Mouse (Mus musculus) liver, embryonic 13.5 days (tissue): ENCODE data around the gene Casp3. TPM values are rescaled to one million over a fixed set of nuclear protein-coding genes. Genes with fewer than 3 reads are reported as not detected.
"Not testable (repeated sequence)": the region's sequence is repeated elsewhere in the genome, so short reads cannot be mapped to it uniquely, and the experiment has no call there.

ENCODE experiments used
- ATAC-seq: fragments of 200-750 bp; cut with Nextera tagmentation; 2 replicates; pipeline ENCODE4 v1.8.0; 2017; ENCODE audit warnings: low read depth, mild to moderate bottlenecking, moderate number of reproducible peaks, moderate library complexity
- DNase-seq: peaks from one replicate; pipeline ENCODE4 v3.0.0; 2022
- H3K27ac ChIP-seq: fragments of 300-500 bp; sonication (generic); 2 replicates; pipeline ENCODE4 v1.5.1; 2015; ENCODE audit warnings: moderate library complexity, mild to moderate bottlenecking, inconsistent platforms
- H3K27me3 ChIP-seq: fragments of 300-500 bp; sonication (generic); 2 replicates; pipeline ENCODE4 v1.6.1; 2015; ENCODE audit warnings: mild to moderate bottlenecking, inconsistent platforms
- H3K36me3 ChIP-seq: fragments of 300-500 bp; sonication (generic); 2 replicates; pipeline ENCODE4 v1.6.1; 2015; ENCODE audit warnings: mild to moderate bottlenecking, inconsistent platforms
- H3K4me1 ChIP-seq: fragments of 300-500 bp; sonication (generic); replicated peaks from 2 replicates; pipeline ENCODE4 v1.6.1; 2015; ENCODE audit warnings: inconsistent platforms
- H3K4me2 ChIP-seq: fragments of 300-500 bp; sonication (generic); 2 replicates; pipeline ENCODE4 v1.6.1; 2015; ENCODE audit warnings: inconsistent platforms, mild to moderate bottlenecking, moderate library complexity
- H3K4me3 ChIP-seq: fragments of 300-500 bp; sonication (generic); replicated peaks from 2 replicates; pipeline ENCODE4 v1.5.1; 2015; ENCODE audit warnings: mild to moderate bottlenecking, inconsistent platforms
- H3K9ac ChIP-seq: fragments of 300-500 bp; sonication (generic); 2 replicates; pipeline ENCODE4 v1.6.1; 2015; ENCODE audit warnings: mild to moderate bottlenecking, inconsistent platforms
- H3K9me3 ChIP-seq: fragments of 300-500 bp; sonication (generic); replicated peaks from 2 replicates; pipeline ENCODE4 v1.6.1; 2016; ENCODE audit warnings: inconsistent platforms
- WGBS: fragments of 180-500 bp; shearing (Covaris S2); methylation state at CpG from one replicate; pipeline ENCODE4 v1.1.7; 2015; ENCODE audit not compliant: insufficient replicate concordance; 5-methylcytosine and 5-hydroxymethylcytosine counted together
- polyA plus RNA-seq: library from polyadenylated mRNA; unstranded; fragments of >200 nt; fragmentation: Nextera tagmentation; extraction: Ambion mirVana; gene quantifications from 2 replicates; pipeline ENCODE4 v1.2.1, GENCODE M21; 2015

Gene Casp3
- 78.4 and 101 TPM in 2 replicates for polyA plus RNA-seq

DNA sequence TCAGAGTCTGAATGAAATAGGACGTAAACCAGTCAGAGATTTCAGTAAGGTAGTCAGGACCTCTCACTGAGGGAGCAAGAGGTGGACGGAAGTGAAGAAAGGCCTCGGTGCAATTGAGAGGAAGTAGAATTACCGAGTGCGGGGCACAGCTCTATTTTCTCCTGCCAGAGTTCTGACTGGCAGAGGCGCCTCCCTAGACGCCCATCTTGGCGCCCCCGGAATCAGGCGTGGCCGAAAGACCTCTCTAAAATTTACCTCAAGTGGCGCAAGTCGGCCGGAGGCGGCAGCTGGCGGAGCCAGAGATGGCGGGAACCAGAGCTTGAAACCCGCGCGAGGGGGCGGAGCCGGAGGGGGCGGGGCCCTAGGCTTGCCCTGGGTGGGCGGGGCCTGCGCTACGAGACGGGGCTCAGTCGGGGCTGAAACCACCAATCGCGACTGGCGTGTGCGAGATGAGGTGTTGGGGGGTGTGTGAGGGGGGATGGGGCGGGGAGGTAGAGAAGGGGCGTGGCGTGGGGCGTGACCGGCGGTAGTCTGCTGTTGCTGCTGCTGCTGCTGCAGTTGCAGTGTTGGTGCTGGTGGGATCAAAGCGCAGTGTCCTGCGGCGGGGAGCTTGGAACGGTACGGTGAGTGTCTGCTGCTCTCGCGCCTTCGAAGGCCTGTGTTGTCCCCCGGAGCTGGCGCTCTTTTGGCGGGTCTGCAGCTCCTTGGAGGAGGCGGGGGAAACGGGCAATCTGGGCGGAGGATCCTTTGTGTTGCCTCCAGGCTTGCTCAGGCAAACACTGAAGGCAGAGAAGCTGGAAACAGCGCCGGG lies at the start of gene Casp3, which contains the start of gene Primpol:
Casp3 (plus strand) TSS at position 413 of the 811 bp plus-strand sequence.
Primpol (minus strand) TSS at position 334 of the 811 bp plus-strand sequence.
- peaks cover 56% of the 10 kb centered on the region for H3K4me1 ChIP-seq
- peak within 1 kb of the TSS; percentile 88 for H3K9ac ChIP-seq
- ATAC-seq = peak; percentile 92

DNA sequence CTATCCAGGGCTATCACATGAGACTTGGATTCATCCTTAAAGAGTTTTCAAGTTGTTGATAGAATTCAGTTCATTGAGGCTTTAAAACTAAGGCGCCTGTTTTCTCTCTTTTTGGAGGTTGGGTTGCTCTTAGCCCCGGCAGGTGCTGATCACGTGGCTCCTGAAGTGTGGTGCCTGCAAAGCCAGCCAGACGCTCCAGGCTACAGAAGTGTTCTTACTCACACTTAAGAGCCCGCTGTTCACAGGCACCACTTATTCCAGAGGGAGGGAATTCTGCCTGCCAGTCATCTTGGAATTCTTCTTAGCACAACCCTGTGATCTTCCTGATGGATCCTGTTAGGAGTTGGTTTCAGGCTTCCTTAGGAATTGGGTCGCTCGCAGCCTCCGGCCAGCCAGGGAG lies 49.1 kb upstream of the Casp3 start:
- no peaks in the 10 kb centered on the region for H3K4me1 ChIP-seq
- H3K9me3 ChIP-seq = no peaks in the 10 kb centered on the region
- H3K9ac ChIP-seq = no peak overlapping the region
- H3K27me3 ChIP-seq = no peaks in the 10 kb centered on the region
- ATAC-seq (no peak), DNase-seq (no peak)
- no peak overlapping the region for H3K4me3 ChIP-seq
- 86% methylated on average over 8 of the region's 8 CpGs for WGBS
- H3K27ac ChIP-seq = no peak overlapping the region
- H3K36me3 ChIP-seq = peaks cover 60% of the 10 kb centered on the region
- H3K4me2 ChIP-seq = no peak overlapping the region

More for the DNA sequence above, at the start of gene Casp3, which contains the start of gene Primpol:
- no peaks in the 10 kb centered on the region for H3K9me3 ChIP-seq
- peak within 1 kb of the TSS; percentile 96 for H3K4me2 ChIP-seq
- DNase-seq = peak; percentile 96
- no peaks in the 10 kb centered on the region for H3K36me3 ChIP-seq
- WGBS = under 1% methylated on average over 53 of the region's 54 CpGs
- H3K4me3 ChIP-seq = peak within 1 kb of the TSS; percentile 83
- H3K27me3 ChIP-seq = no peaks in the 10 kb centered on the region
- H3K27ac ChIP-seq = peak within 1 kb of the TSS; percentile 90

DNA sequence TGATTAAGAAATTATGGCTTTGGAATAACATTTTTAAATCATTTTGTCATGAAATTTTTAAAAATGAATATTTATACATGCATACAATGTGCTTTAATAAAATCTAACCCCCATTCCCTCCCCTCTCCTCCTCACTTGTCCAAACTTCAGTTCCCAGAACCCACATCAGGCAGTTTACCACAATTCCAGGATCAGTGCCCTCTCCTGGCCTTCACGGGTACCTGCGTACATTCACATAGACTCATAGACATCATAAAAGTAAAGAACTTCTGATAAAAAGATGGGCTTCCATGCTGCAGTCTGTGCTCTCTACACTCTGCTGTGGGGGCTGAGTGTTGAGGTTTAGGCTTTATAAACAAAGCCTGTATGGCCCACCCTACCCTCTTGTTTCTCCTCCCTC lies 48.1 kb upstream of the Casp3 start:
- no peak for DNase-seq
- H3K27me3 ChIP-seq = no peaks in the 10 kb centered on the region
- ATAC-seq = no peak
- H3K36me3 ChIP-seq = peaks cover 60% of the 10 kb centered on the region
- no peaks in the 10 kb centered on the region for H3K9me3 ChIP-seq
- H3K4me2 ChIP-seq = no peak overlapping the region
- no peak overlapping the region for H3K9ac ChIP-seq
- WGBS = 82% methylated on average over 2 of the region's 2 CpGs
- H3K27ac ChIP-seq = no peak overlapping the region
- H3K4me1 ChIP-seq = no peaks in the 10 kb centered on the region
- H3K4me3 ChIP-seq = no peak overlapping the region

DNA sequence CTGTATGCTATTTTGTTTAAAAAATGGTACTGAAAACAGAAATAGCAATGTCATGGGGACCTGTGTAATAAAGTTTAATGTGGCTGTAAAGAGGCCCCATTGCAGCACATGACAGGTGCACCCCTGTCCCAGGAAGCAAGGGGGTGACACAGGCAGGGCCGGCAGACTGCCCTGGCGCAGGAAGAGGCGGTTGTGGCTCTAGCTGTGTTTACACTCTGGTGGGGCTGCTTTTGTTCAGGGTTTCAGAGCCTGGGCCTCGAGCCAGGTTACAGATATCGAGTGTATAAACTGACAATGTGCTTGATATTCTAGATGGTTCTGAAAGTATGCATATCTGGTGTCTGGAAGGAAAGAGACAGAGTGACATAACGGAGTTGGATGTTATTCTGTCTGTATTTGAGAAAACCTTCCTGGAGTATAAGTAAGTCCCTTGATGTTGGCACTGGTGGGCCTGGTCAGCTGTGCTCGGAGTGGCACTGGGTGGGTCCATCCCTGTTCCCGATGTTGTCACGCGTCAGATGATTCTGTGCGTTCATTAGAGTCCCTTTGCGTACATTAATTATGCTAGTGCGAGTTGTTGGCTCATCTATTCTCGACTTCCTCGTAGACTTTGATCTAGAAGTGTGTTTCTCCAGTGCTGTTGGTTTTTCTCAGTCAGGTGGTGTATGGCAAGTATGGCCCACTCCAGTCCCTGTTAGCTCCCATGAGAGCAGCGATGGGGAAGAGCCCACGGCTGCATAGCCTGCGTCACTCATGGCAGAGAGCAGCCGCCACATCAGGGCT lies 47.2 kb upstream of the Casp3 start:
- WGBS = 87% methylated on average over 19 of the region's 19 CpGs
- DNase-seq = no peak
- H3K36me3 ChIP-seq = peaks cover 65% of the 10 kb centered on the region
- H3K27ac ChIP-seq = no peak overlapping the region
- H3K27me3 ChIP-seq = no peaks in the 10 kb centered on the region
- ATAC-seq = no peak
- H3K4me3 ChIP-seq = no peak overlapping the region
- peaks cover 5% of the 10 kb centered on the region; the same call in 1 of the 2 replicates for H3K4me1 ChIP-seq
- H3K9ac ChIP-seq = no peak overlapping the region
- H3K4me2 ChIP-seq = no peak overlapping the region
- H3K9me3 ChIP-seq = no peaks in the 10 kb centered on the region

DNA sequence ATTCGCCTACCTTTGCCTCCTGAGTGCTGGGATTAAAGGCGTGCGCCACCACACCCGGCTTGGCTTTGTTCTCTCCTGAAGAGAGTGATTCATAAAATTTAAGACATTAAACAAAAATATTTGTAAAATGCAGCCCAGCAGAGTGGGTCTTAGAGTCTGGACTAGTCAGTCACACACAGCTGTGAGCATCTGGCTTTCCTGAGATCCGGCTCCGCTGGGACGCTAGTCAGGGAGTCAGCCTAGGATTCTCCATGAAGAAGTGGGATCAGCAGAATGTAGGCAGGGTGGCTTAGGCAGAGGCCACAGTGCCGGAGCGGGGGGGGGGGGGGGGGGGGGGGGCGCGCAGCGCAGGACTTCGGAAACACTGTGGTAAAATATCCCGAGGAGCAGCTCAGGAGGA lies 46.4 kb upstream of the Casp3 start:
- Histone ChIP-seq H3K9ac (no peak overlapping the region), H3K27ac (no peak overlapping the region), H3K4me1 (peaks cover 5% of the 10 kb centered on the region; the same call in 1 of the 2 replicates), H3K36me3 (peaks cover 65% of the 10 kb centered on the region), H3K9me3 (no peaks in the 10 kb centered on the region), H3K27me3 (no peaks in the 10 kb centered on the region), H3K4me2 (no peak overlapping the region), H3K4me3 (no peak overlapping the region)
- no peak for DNase-seq
- 91% methylated on average over 9 of the region's 14 CpGs for WGBS
- no peak for ATAC-seq

DNA sequence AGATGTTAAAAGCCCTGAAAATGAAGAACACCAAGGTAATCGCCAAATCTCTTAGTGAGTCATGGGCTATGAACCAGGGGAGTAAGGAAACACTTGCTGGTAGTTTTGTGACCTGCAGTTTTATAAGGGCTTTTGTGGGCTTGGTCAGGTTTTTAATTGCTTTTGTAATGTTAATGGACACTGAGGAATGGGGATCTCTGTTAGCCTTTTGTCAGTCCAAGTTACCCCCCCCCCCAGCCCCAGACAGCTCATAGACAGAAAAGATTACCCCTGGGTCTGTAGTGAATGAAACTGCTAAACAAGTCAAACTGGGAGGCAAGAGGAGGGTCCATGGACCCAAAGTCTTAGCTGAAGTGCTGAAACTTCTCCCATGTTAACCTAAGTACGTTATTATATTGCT lies 43.6 kb upstream of the Casp3 start:
- DNase-seq = no peak
- H3K4me3 ChIP-seq = no peak overlapping the region
- 90% methylated on average over 2 of the region's 2 CpGs for WGBS

DNA sequence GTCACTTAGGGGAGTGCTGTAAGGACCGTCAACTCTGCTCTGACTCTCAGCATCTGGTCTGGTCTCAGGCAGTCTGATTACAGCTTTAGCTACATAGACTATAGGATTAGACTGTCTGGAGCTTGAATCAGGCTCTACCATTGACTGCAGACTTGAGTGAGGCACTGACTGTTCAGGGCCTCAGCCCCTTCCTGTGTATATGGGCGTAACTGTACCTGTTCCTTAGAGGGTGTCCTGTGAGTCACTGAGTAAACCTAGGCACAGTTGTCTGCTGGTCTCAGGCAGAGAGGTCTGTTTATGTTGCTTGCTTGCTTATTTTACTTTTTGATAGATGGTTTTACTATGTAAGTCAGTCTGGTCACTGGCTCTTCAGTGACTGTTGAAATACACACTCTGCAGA lies 43.1 kb upstream of the Casp3 start:
- H3K9ac ChIP-seq = no peak overlapping the region
- WGBS = 89% methylated on average over 2 of the region's 2 CpGs
- no peaks in the 10 kb centered on the region for H3K9me3 ChIP-seq
- ATAC-seq = no peak
- H3K4me3 ChIP-seq = no peak overlapping the region
- H3K4me2 ChIP-seq = no peak overlapping the region
- H3K27ac ChIP-seq = no peak overlapping the region
- no peaks in the 10 kb centered on the region for H3K27me3 ChIP-seq
- no peak for DNase-seq
- H3K4me1 ChIP-seq = peaks cover 8% of the 10 kb centered on the region; the same call in 1 of the 2 replicates
- H3K36me3 ChIP-seq = peaks cover 80% of the 10 kb centered on the region

More for the DNA sequence above, 43.6 kb upstream of the Casp3 start:
- Histone ChIP-seq H3K4me2 (no peak overlapping the region), H3K27ac (no peak overlapping the region), H3K36me3 (peaks cover 75% of the 10 kb centered on the region), H3K4me1 (peaks cover 8% of the 10 kb centered on the region; the same call in 1 of the 2 replicates), H3K27me3 (no peaks in the 10 kb centered on the region), H3K9ac (no peak overlapping the region), H3K9me3 (no peaks in the 10 kb centered on the region)
- no peak for ATAC-seq

DNA sequence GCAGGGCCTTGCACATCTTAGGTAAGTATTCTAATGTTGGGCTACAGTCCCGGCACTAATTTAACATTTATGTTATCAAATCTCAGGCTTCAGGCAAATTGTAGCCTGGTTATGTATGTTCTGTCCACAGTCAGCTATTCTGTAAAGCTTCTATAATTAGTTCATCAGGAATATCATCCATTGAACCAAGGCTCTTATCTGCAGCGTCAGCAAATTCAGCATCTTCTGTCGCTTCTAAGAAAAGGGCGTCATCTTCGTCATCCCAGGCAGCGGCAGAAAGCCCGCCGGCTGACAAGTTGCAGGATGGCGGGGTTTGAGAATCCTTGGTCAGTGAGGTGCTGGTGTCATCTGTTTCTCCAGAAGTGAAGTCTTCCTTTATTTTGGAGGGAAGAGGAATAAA lies 38.3 kb upstream of the Casp3 start:
- Histone ChIP-seq H3K4me2 (no peak overlapping the region), H3K27ac (no peak overlapping the region), H3K4me3 (no peak overlapping the region), H3K36me3 (peaks cover 84% of the 10 kb centered on the region), H3K9me3 (no peaks in the 10 kb centered on the region), H3K4me1 (peaks cover 8% of the 10 kb centered on the region; the same call in 1 of the 2 replicates), H3K27me3 (no peaks in the 10 kb centered on the region), H3K9ac (no peak overlapping the region)
- WGBS = 85% methylated on average over 9 of the region's 9 CpGs
- DNase-seq (no peak), ATAC-seq (no peak)

DNA sequence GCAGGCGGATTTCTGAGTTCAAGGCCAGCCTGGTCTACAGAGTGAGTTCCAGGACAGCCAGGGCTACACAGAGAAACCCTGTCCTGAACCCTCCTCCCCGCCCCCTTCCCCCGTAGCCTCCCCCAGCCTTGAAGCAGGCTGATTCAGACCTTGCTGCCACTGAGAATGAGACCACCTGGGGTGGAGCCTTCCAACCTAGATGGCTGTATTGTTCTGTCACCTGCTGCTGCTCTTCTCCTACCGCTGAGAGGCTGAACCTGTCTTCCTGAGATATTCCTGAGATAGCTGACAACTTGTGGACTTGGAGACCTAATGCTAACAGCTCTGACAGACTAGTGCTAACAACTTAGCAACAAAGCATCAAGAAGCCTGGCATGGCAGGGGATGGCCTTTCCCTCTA lies 32.8 kb upstream of the Casp3 start:
- H3K36me3 ChIP-seq = peaks cover 46% of the 10 kb centered on the region
- H3K9me3 ChIP-seq, H3K4me2 ChIP-seq, ATAC-seq, H3K27ac ChIP-seq, H3K4me3 ChIP-seq, H3K27me3 ChIP-seq, H3K9ac ChIP-seq, DNase-seq: not testable (repeated sequence)
- WGBS = 70% methylated on average over 4 of the region's 4 CpGs
- H3K4me1 ChIP-seq = peaks cover 27% of the 10 kb centered on the region

DNA sequence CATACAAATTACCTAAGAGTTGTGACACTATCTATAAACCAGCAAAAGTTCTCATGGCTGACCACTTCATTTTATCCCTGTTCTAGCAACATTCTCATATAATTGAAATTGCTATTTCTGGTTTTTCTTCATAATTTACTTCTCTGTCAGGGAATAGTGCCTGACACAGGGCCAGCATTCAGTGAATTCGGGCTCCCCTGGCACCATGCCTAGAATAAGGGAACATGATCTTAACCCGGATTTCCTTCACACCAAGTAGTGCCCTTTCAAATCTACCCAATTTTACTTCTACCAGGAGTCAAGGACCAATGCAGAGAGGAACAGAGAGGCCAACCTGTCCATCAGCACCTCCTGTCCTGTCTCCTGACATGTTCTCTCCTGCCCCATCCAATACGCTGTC lies 31.5 kb upstream of the Casp3 start:
- Histone ChIP-seq H3K4me3 (no peak overlapping the region), H3K9me3 (no peaks in the 10 kb centered on the region), H3K9ac (no peak overlapping the region), H3K27me3 (no peaks in the 10 kb centered on the region), H3K4me1 (peaks cover 34% of the 10 kb centered on the region), H3K4me2 (no peak overlapping the region), H3K27ac (no peak overlapping the region), H3K36me3 (peaks cover 38% of the 10 kb centered on the region)
- DNase-seq = no peak
- 82% methylated on average over 3 of the region's 3 CpGs for WGBS
- no peak for ATAC-seq

DNA sequence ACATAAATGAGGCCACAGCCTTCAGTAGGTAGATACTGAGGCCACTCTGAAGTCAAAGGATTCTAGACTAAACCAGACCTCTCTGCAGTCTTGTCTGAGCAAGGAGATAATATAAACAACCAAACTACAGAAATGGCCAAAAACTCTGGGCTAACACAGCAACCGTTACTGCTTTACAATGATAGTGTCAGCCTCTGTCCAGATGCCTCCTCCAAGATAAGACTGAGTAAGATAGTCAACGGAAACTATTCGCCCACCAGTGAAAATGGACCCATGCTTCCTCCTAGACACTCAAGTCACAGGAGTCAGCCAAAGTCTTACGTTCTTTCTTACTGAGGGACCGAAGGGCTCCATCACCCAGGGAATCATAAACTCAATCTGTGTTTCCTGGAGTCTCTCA lies 29.2 kb upstream of the Casp3 start:
- peaks cover 48% of the 10 kb centered on the region for H3K4me1 ChIP-seq
- no peaks in the 10 kb centered on the region for H3K27me3 ChIP-seq
- peak; percentile 82 for ATAC-seq
- H3K36me3 ChIP-seq = peaks cover 22% of the 10 kb centered on the region
- peak overlapping the region; percentile 24 for H3K9ac ChIP-seq
- WGBS = 21% methylated on average over 5 of the region's 5 CpGs
- no peak overlapping the region for H3K4me3 ChIP-seq
- no peaks in the 10 kb centered on the region for H3K9me3 ChIP-seq
- H3K27ac ChIP-seq = peak overlapping the region; percentile 76
- DNase-seq = peak; percentile 56
- H3K4me2 ChIP-seq = peak overlapping the region; percentile 3
